Comparison of ENCODE assay signal across 8 mouse cellular contexts in genomic region chr5:137628498-137629305, GRCm38 (mm10). TPM values are rescaled to one million over a fixed set of nuclear protein-coding genes. Genes with fewer than 3 reads are reported as not detected.
DNase-seq lines count a peak whose midpoint lies in the region; ATAC-seq lines count a peak whose summit lies in the region.

TSS of gene Fbxo24 (minus strand) at chr5:137629002.
TSS of gene Lrch4 (plus strand) at chr5:137629121.
TSS of gene Gm20605 (plus strand) at chr5:137629175.

- peak; percentile 100 for DNase-seq in Muller cell, postnatal 12 days (ENCODE audit: inconsistent ontology term)
- DNase-seq in cerebellum, adult 9-11 months, result peak; percentile 100
- DNase-seq in frontal cortex, adult 2 months (ENCODE audit: extremely low spot score in 1 of 2, low spot score in 1 of 2), result peak; percentile 99 to 100
- peak; percentile 99 for DNase-seq in hindbrain, embryonic 11.5 days (ENCODE audit: low spot score)
- peak; percentile 96 to 97 for DNase-seq in layer of hippocampus, postnatal 10 days (ENCODE audit: low spot score in 2 of 2)
- DNase-seq in lung, postnatal 10 days, result peak; percentile 100
- peak; percentile 98 for DNase-seq in ovary, postnatal 36 days (ENCODE audit: low spot score)
- peak; percentile 99 for DNase-seq in thymus, postnatal 25 days

- H3K36me3 ChIP-seq in hindbrain, embryonic 11.5 days (ENCODE audit: control insufficient read depth, insufficient read depth, low read length), result no peaks in the 10 kb centered on the region

- H3K4me3 ChIP-seq in hindbrain, embryonic 11.5 days (ENCODE audit: low read depth, low read length), result peak within 1 kb of the TSS; percentile 85

- H3K4me2 ChIP-seq in hindbrain, embryonic 11.5 days (replicated peaks; ENCODE audit: low read depth, low read length), result peak within 1 kb of the TSS; percentile 80

- H3K9me3 ChIP-seq in hindbrain, embryonic 11.5 days (ENCODE audit: control insufficient read depth, low read length), result no peaks in the 10 kb centered on the region

- no peaks in the 10 kb centered on the region for H3K27me3 ChIP-seq in hindbrain, embryonic 11.5 days (ENCODE audit: control insufficient read depth, insufficient read depth, low read length)

- H3K4me1 ChIP-seq in hindbrain, embryonic 11.5 days (replicated peaks; ENCODE audit: control insufficient read depth, insufficient read depth, low read length), result peaks cover 16% of the 10 kb centered on the region

- under 1% methylated on average over 44 of the region's 46 CpGs for WGBS in hindbrain, embryonic 11.5 days

- H3K9ac ChIP-seq in hindbrain, embryonic 11.5 days (ENCODE audit: low read depth, low read length), result peak within 1 kb of the TSS; percentile 80

- H3K27ac ChIP-seq in hindbrain, embryonic 11.5 days (ENCODE audit: low read depth, low read length), result peak within 1 kb of the TSS; percentile 93

- peak; percentile 98 for ATAC-seq in hindbrain, embryonic 11.5 days (ENCODE audit: low FRiP score)

RNA-seq across cellular contexts. Expression of gene Fbxo24, which starts in this region (rescaled TPM):
- polyA plus RNA-seq in frontal cortex, adult 2 months (2012; rRNA removed), result 0.30 and 0.36 TPM in 2 replicates
- 0.15 and 0.27 TPM in 2 replicates for polyA plus RNA-seq in hindbrain, embryonic 11.5 days (2014; fragmentation: Nextera tagmentation; extraction: Ambion mirVana)
- total RNA-seq in layer of hippocampus, postnatal 10 days (2021), result under 1 TPM; 0.27 to 0.36 TPM

RNA-seq across cellular contexts. Expression of gene Lrch4, which starts in this region (rescaled TPM):
- 15.6 and 19.9 TPM in 2 replicates for polyA plus RNA-seq in frontal cortex, adult 2 months (2012; rRNA removed)
- 25.9 and 28.5 TPM in 2 replicates for polyA plus RNA-seq in hindbrain, embryonic 11.5 days (2014; fragmentation: Nextera tagmentation; extraction: Ambion mirVana)
- 10 to 100 TPM; 13.2 to 20.1 TPM for total RNA-seq in layer of hippocampus, postnatal 10 days (2021)

RNA-seq across cellular contexts. Expression of gene Gm20605, which starts in this region (rescaled TPM):
- polyA plus RNA-seq in frontal cortex, adult 2 months (2012; rRNA removed), result 13.3 and 14.4 TPM in 2 replicates
- polyA plus RNA-seq in hindbrain, embryonic 11.5 days (2014; fragmentation: Nextera tagmentation; extraction: Ambion mirVana), result 5.0 and 6.3 TPM in 2 replicates
- 1 to 10 TPM; 8.7 to 8.9 TPM for total RNA-seq in layer of hippocampus, postnatal 10 days (2021)

Comparison
In these comparisons a context has a peak if more than half of its experiments do, and no peak if none do; other contexts are left out.
1. Peak in every context shown above with its lines: DNase-seq, ATAC-seq, H3K4me3 ChIP-seq and H3K27ac ChIP-seq.